Comparison of ENCODE assay signal across 8 mouse cellular contexts in genomic region chr10:70814354-70815131, GRCm38 (mm10).
DNase-seq lines count a peak whose midpoint lies in the region; ATAC-seq lines count a peak whose summit lies in the region.

No protein-coding gene starts in this region.

- DNase-seq in frontal cortex, postnatal 14 days (ENCODE audit: low spot score in 2 of 2), result no peak
- DNase-seq in right cerebral cortex, adult 2 months (ENCODE audit: low spot score in 2 of 2), result peak; percentile 52 to 55
- no peak for DNase-seq in right cerebral cortex, postnatal 4 days
- peak; percentile 77 to 80 for DNase-seq in heart, adult 9 months (ENCODE audit: low spot score in 2 of 2)
- peak; percentile 10 to 35 for DNase-seq in left cerebral cortex, postnatal 36 days (ENCODE audit: low spot score in 2 of 2)
- DNase-seq in ovary, postnatal 36 days (ENCODE audit: low spot score), result no peak
- no peak for DNase-seq in yolk sac, embryonic 10.5 days (ENCODE audit: low spot score)

- peak; percentile 96 for ATAC-seq in frontal cortex, adult (ENCODE audit: low TSS enrichment)

- intact Hi-C loops in left cerebral cortex, postnatal 36 days (cut with DNase I), result loop anchor here (2.0 to 10.0 kb wide), 7 partner anchors 97 to 497 kb away; no protein-coding TSS in a partner anchor

Comparison
In these comparisons a context has a peak if more than half of its experiments do, and no peak if none do; other contexts are left out.
1. DNase-seq: peak in right cerebral cortex, adult 2 months (2 of 2), heart, adult 9 months (2 of 2) and left cerebral cortex, postnatal 36 days (2 of 2); none in frontal cortex, postnatal 14 days (0 of 2), right cerebral cortex, postnatal 4 days (single experiment), ovary, postnatal 36 days (single experiment) and yolk sac, embryonic 10.5 days (single experiment).